Mouse (Mus musculus) heart, adult 11 months (tissue): ENCODE results near the gene Gpr152.
"Not testable (repeated sequence)": the region's sequence is repeated elsewhere in the genome, so short reads cannot be mapped to it uniquely, and the experiment has no call there.

ENCODE experiments used
- DNase-seq: peaks from one replicate; pipeline ENCODE4 v3.0.0; 2022

Gpr152 gene

GRCm38 (mm10) chr19:4131768-4132167 lies 7.8 kb upstream of the Gpr152 start:
- DNase-seq: no peak

GRCm38 (mm10) chr19:4134354-4134753 lies 5.2 kb upstream of the Gpr152 start:
- no peak for DNase-seq

- DNase-seq: not testable (repeated sequence)
Measured at GRCm38 (mm10) chr19:4135229-4135962, 4.2 kb upstream of the Gpr152 start.

GRCm38 (mm10) chr19:4135963-4136345 lies 3.6 kb upstream of the Gpr152 start:
- DNase-seq: not testable (repeated sequence)

- no peak for DNase-seq
Measured at GRCm38 (mm10) chr19:4136463-4136862, 3.1 kb upstream of the Gpr152 start.

GRCm38 (mm10) chr19:4137913-4138312 lies 1.7 kb upstream of the Gpr152 start:
- DNase-seq: no peak

- peak; percentile 91 for DNase-seq
Measured at GRCm38 (mm10) chr19:4140147-4140546, 560 bp downstream of the Gpr152 start.

- DNase-seq: peak; percentile 92
Measured at GRCm38 (mm10) chr19:4142416-4143173, 3.0 kb downstream of the Gpr152 start.

GRCm38 (mm10) chr19:4143759-4144268 lies 4.2 kb downstream of the Gpr152 start, which contains the start of gene Cabp4:
Cabp4 (minus strand) TSS chr19:4144033.
- peak; percentile 95 for DNase-seq

GRCm38 (mm10) chr19:4144550-4145498 lies 5.2 kb downstream of the Gpr152 start:
- peak; percentile 98 for DNase-seq

GRCm38 (mm10) chr19:4145936-4146335 lies 6.3 kb downstream of the Gpr152 start:
- DNase-seq: peak; percentile 89

GRCm38 (mm10) chr19:4146366-4147021 lies 6.9 kb downstream of the Gpr152 start:
- peak; percentile 91 for DNase-seq

GRCm38 (mm10) chr19:4147022-4147405 lies 7.4 kb downstream of the Gpr152 start:
- peak; percentile 96 for DNase-seq

- peak; percentile 94 for DNase-seq
Measured at GRCm38 (mm10) chr19:4147782-4148490, 8.3 kb downstream of the Gpr152 start.

- DNase-seq: peak; percentile 100
Measured at GRCm38 (mm10) chr19:4148491-4148806, 8.9 kb downstream of the Gpr152 start, which contains the start of gene Coro1b. Coro1b (plus strand) TSS chr19:4148619.

GRCm38 (mm10) chr19:4148819-4149218 lies 9.2 kb downstream of the Gpr152 start:
- DNase-seq: no peak

GRCm38 (mm10) chr19:4149283-4149682 lies 9.7 kb downstream of the Gpr152 start:
- DNase-seq: peak; percentile 95

GRCm38 (mm10) chr19:4149764-4150461 lies 10.3 kb downstream of the Gpr152 start:
- DNase-seq: peak; percentile 94

GRCm38 (mm10) chr19:4150567-4151487 lies 11.2 kb downstream of the Gpr152 start:
- peak; percentile 92 for DNase-seq

GRCm38 (mm10) chr19:4151488-4151860 lies 11.9 kb downstream of the Gpr152 start:
- DNase-seq: peak; percentile 91
